Mouse (Mus musculus) cerebellum, adult 9-10 months (tissue): Measurements from ENCODE around the gene Cldn15.
A peak's percentile ranks its signal among the peaks of the same experiment; 100 is the strongest.
"Not testable (repeated sequence)": the region's sequence is repeated elsewhere in the genome, so short reads cannot be mapped to it uniquely, and the experiment has no call there.

Experiments used
- DNase-seq: peaks from one replicate; pipeline ENCODE4 v3.0.0; 2022

The Cldn15 gene

GRCm38 (mm10) chr5:136966331-136966730 is at the start of gene Cldn15:
Cldn15 (plus strand) TSS chr5:136966616.
- DNase-seq = peak; percentile 12

- DNase-seq = no peak
Observed at GRCm38 (mm10) chr5:136917613-136918242, 48.7 kb upstream of the Cldn15 start.

- peak; percentile 88 for DNase-seq
Observed at GRCm38 (mm10) chr5:136918655-136919472, 47.6 kb upstream of the Cldn15 start.

- no peak for DNase-seq
Observed at GRCm38 (mm10) chr5:136919546-136920301, 46.7 kb upstream of the Cldn15 start.

GRCm38 (mm10) chr5:136922830-136923229 is 43.6 kb upstream of the Cldn15 start:
- no peak for DNase-seq

- no peak for DNase-seq
Observed at GRCm38 (mm10) chr5:136923751-136924478, 42.5 kb upstream of the Cldn15 start.

GRCm38 (mm10) chr5:136929073-136929472 is 37.3 kb upstream of the Cldn15 start:
- peak; percentile 83 for DNase-seq

GRCm38 (mm10) chr5:136931896-136932295 is 34.5 kb upstream of the Cldn15 start:
- no peak for DNase-seq

GRCm38 (mm10) chr5:136932956-136933355 is 33.5 kb upstream of the Cldn15 start:
- no peak for DNase-seq

- DNase-seq = no peak
Observed at GRCm38 (mm10) chr5:136933930-136934329, 32.5 kb upstream of the Cldn15 start.

- DNase-seq = no peak
Observed at GRCm38 (mm10) chr5:136935905-136936695, 30.3 kb upstream of the Cldn15 start.

- no peak for DNase-seq
Observed at GRCm38 (mm10) chr5:136936750-136937149, 29.7 kb upstream of the Cldn15 start.

- DNase-seq = no peak
Observed at GRCm38 (mm10) chr5:136937621-136938020, 28.8 kb upstream of the Cldn15 start.

- no peak for DNase-seq
Observed at GRCm38 (mm10) chr5:136939284-136939683, 27.1 kb upstream of the Cldn15 start.

GRCm38 (mm10) chr5:136940029-136940428 is 26.4 kb upstream of the Cldn15 start:
- DNase-seq = not testable (repeated sequence)

GRCm38 (mm10) chr5:136940845-136941560 is 25.4 kb upstream of the Cldn15 start:
- DNase-seq = no peak

GRCm38 (mm10) chr5:136942781-136943180 is 23.6 kb upstream of the Cldn15 start:
- DNase-seq = no peak

- DNase-seq = no peak
Observed at GRCm38 (mm10) chr5:136943382-136943781, 23.0 kb upstream of the Cldn15 start.

GRCm38 (mm10) chr5:136945084-136945483 is 21.3 kb upstream of the Cldn15 start:
- no peak for DNase-seq

GRCm38 (mm10) chr5:136947874-136948273 is 18.5 kb upstream of the Cldn15 start:
- no peak for DNase-seq
